Mouse (Mus musculus) thymus, postnatal 25 days (tissue): ENCODE data around the gene Frem2.

Experiments
- DNase-seq: peaks from one replicate; pipeline ENCODE4 v3.0.0; 2022

Gene Frem2

GRCm38 (mm10) chr3:53656878-53657561, at the start of gene Frem2:
Frem2 (minus strand) TSS chr3:53657355.
- no peak for DNase-seq

GRCm38 (mm10) chr3:53705992-53706495, 48.9 kb upstream of the Frem2 start:
- DNase-seq = no peak

GRCm38 (mm10) chr3:53703126-53703505, 46.0 kb upstream of the Frem2 start:
- no peak for DNase-seq

- DNase-seq = no peak
These were observed 45.4 kb upstream of the Frem2 start for GRCm38 (mm10) chr3:53702421-53703125.

- no peak for DNase-seq
These were observed 44.8 kb upstream of the Frem2 start for GRCm38 (mm10) chr3:53701940-53702339.

DNA sequence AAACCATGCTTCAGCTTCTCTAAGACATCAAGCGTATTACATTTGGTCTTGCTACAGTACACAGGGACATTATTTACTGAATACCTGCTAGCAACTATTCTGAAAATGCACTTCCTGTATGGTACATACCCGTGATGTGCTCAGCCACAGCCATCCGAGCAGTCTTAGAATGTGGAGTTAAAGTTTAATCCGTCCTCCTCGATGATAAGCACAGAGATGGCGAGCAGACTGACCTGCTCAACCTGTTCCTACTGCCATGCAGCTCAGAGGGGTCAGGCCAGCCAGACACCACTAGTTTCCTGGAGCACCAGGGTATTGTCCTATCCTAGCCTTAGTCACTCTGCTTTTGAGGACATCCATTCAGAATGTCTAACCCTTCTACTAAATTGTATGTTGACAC, 30.6 kb upstream of the Frem2 start:
- DNase-seq = no peak

DNA sequence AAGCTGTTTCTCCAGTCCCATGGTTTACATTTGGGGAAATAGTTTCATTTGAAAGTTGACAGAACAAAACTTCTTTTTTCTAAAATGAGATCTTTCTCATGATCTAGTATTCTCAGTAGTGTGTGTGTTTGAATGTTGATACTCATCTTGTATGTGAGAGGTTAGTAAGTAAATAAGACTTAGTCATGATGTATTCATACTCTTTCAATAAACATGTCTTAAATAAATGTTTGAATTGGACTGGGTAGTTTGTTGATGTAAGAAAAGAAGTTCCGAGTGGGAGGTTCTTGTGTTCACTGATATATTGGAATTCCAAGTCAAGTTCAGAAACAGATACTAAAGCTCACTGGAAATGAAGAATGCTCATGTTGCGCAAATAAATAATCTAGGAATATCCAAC, 25.1 kb upstream of the Frem2 start:
- DNase-seq = no peak

DNA sequence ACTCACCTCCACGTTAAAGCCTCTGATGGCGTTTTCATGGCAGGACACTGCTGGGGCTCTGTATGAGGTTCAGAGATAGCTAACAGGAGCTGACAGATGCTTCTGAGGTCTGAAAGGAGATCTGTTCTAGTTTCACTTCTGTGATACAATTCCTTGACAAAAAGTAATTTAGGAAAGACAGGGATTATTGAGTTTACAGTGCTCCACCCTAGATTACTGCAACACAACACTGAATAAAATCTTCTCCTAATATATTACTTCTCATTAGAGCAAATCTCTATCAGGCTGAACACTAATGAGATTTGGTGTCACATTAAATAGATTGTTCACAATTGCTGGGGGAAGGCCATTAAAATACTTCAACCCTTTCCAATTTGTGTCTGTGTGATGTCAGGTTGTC, 23.7 kb upstream of the Frem2 start:
- DNase-seq = no peak

DNA sequence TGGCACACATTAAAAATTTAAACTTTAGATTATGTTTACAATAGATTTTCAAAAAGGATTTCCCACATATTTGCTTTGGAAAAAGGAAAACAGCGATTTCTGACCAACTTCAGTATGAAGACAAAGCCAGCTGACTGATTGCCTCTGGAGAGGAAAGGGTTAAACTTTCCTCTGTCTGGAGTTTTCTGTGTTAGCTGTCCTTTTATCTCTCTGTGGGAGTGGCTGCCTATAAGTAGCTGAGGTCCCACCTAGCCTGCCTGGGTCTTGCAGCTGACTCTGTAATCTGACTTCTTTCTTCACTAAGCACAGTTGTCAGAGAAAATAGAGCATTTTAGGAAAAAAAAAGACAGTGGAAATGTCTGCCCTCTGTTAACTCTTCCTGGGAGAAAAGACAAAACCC, 17.1 kb upstream of the Frem2 start:
- no peak for DNase-seq

- DNase-seq = no peak
These were observed 12.6 kb upstream of the Frem2 start for GRCm38 (mm10) chr3:53669736-53670135.

- DNase-seq = no peak
These were observed 784 bp upstream of the Frem2 start for GRCm38 (mm10) chr3:53657744-53658534.

GRCm38 (mm10) chr3:53656328-53656877, 752 bp downstream of the Frem2 start:
- DNase-seq = no peak

DNA sequence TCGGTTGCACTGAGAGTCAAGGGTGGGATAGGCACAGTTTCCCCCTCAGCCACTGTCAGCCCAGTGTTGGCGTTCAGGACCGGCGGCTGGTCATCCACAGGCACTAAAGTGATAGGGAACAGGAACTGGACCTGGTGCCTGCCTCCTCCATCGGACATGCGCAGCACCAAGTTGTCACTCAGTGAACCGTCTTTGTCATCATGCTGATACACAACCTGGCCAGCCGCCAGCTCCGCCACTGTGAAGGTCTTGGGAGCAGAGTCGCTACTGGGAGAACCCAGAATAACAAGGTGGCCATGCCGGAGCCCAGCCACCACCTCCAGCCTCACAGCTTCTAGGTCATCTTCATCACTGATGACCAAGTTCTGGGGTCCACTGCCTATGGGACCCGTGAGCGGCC, 1.8 kb downstream of the Frem2 start:
- no peak for DNase-seq

DNA sequence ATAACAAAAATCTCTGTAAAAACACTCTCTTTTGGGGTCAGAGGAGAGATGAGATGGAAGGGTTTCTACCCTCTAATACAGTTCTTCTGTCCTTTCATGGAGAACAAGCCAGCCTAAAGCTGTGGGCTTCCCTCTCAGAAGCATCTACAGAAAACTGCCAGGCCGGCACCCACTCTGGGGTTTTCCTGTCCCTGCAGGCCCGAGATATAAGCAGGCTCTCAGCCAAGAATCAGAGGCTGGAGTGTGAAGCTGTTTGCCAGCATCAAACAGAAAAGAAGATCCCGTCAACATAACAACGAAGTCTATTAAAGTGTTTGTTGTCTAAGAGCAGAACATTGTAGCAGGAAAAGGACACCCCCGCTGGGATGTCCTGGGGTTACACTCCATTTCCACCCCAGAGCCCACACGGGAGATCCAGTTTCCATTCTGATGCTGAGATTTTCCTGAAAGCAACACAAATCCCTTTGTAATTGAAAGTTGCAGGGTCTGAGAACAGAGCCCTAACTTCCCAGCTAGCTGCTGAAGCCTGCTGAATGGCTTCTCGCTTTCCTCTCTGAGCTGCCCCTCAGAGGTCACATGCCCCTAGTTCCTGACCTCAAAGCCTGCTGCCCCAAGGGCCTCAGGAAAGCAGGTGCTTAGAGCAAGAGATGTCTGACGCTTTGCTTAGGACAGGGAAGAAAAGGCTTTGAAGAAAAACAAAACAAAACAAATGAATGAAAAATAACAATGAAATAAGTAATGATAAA, 7.0 kb downstream of the Frem2 start:
- DNase-seq = no peak

- DNase-seq = no peak
These were observed 7.7 kb downstream of the Frem2 start for GRCm38 (mm10) chr3:53649425-53649824.

DNA sequence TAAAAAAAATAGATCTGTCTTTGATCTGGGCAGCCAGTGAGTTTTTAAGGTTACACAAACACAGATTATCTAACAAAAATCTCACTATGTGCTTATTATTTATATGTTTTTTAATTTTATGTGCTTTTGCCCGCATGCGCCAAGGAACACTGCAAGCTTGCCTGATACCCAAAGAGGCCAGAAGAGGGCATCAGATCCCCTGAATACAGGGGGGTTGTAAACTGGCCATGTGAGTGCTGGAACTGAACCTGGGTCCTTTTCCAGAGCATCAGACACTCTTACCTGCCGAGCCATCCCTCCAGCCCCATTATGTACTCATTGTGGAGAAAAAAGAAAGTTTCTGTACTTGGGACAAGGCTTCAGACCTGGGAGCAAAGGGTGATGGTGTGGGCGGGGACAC, 8.3 kb downstream of the Frem2 start:
- DNase-seq = no peak

DNA sequence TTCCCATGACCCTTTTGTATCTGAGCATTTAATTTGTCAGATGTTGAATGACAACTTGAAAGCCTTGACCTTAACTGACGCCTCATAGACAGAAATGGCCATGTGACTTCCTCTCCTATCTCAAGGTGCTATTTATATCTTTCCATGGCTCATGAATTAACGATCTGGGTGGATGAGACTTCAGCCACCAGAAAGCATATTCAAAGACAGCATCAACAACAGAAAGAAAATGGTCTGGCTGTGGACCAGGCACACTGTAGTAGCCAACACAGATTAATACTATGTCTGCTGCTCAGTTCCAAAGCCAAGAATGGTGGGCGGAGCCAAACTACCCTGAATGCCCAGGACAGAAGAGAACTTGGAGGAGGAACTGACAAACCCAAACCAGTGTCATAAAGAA, 21.2 kb downstream of the Frem2 start:
- DNase-seq = no peak

DNA sequence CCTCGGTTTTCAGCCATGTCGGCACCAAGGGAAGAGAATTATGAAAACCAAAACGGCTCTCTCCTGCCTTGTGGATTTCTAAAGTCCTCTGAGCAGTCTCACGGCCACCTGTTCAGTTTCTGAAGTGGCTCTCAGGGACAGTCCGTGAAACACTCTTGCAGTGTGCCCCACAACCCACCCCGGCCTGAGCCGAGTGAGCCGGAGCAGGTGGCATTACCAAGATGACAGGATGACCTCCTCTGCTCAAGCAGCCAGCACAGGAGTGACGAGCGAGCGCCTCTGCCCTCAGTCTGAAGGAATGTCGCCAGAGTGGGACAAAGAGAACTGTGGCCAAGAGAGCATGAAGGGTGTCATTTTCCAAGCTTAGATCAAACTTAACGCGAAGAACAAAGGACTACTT, 26.0 kb downstream of the Frem2 start:
- no peak for DNase-seq

DNA sequence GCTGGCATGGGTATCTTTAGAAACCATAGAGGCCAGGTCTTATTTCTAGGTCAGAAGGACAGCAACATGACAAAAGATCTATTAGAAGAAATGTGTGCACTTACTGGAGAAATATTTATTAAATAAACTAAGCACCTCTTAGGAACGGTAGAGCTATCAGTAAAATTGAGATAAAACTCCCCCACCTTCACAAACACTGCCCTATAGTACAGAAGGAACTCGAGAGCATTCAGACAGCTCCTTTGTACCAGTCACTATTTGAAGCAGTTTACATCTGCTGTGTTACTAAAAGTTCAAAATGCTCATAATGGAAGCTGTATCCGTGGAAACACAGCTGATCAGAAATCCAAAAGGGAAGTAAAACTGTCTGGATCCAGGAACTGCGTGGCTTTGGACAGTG, 26.5 kb downstream of the Frem2 start:
- DNase-seq = no peak

DNA sequence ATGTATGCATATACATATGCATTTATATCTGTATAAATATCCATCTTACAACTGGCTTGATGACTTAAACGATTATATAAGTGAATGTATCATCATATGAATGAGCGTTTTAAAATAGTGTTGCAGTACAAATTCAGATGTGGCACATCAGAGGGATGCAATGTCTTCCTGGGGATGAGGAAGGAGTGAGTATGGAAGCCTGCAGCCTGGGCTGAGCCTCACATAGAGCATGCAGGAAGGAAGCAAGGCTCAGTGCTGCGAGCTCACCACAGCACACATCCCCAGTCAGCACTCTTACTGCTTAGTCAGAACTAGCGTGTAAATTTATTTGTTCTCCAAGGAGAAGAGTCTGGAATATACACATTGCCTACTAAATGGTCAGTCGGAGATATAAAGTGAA, 27.2 kb downstream of the Frem2 start:
- DNase-seq = no peak

DNA sequence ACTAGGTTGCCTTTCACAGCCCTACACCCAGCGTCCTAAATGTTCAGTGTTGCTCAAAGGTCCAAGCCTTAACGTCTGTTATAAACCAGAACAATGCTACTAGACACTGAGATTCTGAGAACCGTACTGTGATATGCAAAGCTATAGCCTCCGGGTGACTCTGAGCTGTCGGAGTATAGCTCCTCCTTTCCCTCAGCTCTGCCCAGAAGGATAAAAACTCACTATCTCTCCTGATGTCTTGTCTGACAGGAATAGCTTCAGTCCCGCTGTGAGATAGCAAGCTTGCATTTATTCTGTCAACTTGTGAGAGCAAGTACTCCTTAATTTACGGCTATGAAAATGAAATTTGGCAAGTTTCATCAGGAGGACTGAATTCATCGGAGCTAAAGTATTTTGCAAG, 33.9 kb downstream of the Frem2 start:
- DNase-seq = no peak

DNA sequence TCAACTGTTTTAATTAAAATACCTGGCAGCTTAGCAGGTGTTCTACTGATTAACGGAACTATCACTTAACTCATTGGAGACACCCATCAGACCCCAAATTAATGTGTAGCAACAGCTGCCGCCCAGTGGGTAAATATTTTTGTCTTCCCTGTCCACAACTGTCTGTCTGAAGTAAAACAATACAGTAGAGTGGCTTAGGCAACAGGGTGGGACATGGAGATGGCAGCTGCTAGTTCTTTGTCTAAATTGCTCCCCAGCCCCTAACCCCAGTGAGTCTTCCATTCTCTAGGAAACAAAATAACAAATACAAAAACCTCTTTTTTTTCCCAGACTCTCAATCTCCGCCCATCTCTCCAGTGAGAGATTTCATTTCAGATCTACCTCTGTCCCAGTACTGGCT, 36.2 kb downstream of the Frem2 start:
- no peak for DNase-seq

DNA sequence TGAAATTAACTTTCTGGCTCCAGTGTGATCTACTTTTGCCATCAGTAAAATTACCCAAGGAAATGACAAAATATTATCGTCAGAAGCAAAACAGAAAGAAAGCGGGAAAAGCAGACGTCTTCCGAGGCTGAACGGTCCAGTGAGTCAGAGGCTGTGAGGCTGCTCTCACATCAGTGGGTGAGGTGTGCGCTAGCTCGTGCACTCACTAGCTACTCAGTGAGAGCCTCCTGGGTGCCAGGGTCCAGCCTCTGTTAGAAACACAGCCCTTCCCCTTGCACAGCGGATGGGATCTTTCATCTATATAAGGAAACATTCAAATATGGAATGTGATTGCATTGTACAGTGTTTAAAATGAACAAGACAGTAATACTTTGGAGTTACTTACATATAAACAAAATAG, 36.8 kb downstream of the Frem2 start:
- no peak for DNase-seq
